Mouse (Mus musculus): ENCODE measurements around the gene Fank1. TPM values are rescaled to one million over a fixed set of nuclear protein-coding genes. Genes with fewer than 3 reads are reported as not detected.

The Fank1 gene
- total RNA-seq, 2 experiments from 2014 or later = 4.2 to 4.4 TPM

DNA sequence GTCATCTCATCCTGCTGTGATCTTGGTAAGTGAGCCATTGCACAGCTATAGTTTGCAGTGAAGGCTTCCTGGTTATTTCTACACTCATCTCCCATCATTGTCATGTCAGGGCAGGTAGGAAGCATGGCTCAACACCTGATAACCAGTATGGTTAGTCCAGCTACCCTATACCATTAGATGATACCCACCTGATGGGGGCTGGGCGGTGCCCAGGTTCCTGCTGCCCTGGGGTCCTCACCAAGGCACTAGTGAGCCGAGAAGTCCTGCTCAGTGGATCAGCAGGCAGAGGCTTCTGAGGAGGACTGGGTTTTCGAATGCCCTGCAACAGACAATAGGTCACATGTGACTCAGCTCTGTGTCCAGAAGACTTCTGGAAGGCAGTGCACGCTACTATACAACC is 113.3 kb downstream of the Fank1 start:
- no peak for DNase-seq (ENCODE audit: low spot score in 2 of 2)

GRCm38 (mm10) chr7:133891298-133891697 is 114.6 kb downstream of the Fank1 start:
- peak in 1 of 2 experiments; percentile 3 for DNase-seq (ENCODE audit: low spot score in 2 of 2)

DNA sequence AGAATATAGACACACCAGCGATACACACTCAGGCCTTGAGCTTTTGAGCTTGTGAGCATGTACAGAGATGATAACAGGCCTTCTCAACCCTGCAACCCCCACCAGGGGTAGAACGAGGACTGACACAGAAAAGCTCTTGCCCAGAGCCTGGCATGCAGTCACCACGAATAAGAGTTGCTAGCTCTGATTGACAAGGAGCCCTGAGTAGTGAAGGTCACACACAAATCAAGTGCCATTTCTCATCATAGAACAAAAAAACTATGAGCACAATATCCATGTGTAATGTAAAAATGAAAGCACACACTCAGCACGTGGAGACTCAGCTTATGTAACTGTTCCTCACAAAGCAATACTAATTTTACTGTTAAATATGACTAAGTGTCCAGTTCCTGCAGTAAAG is 115.1 kb downstream of the Fank1 start:
- no peak for DNase-seq (ENCODE audit: low spot score in 2 of 2)

DNA sequence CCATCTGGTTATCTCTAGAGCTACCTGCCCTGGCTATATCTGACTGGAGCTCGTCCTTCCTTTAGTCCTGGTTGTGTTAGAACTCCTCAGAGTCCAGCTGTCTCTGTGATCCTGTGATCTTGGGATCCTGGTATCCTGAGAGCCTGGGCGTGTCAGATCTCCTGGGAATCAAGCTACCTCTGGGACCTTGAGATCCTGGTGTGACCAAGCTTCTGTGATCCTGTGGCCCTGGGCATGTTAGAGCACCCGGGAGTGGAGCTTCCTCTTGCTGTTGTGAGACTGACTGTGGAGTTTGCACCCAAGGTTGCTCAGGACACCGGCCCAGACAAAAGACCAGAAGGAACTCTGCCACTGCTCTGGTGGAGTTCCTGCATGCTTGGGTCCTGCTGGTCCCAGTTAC is 122.7 kb downstream of the Fank1 start:
- no peak for DNase-seq (ENCODE audit: low spot score in 2 of 2)

DNA sequence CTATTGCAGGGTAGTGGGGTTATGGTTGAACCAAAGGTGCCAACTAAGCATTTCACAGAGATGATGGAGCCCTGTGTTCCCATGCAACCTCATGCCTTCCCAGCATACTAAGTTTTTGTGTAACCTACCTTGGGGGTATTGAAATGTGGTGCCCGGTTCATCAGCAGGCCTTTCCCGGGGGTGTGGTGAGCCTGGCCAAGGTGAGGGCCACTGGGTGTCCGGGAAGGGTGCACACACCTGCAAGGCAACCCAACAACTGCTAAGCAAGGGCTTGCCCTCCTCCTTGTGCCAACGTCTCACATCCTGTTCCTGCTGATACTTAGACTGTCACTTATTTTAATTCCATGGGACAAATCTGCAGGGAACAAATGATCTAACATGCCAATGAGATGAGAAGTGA is 132.3 kb downstream of the Fank1 start:
- no peak for DNase-seq (ENCODE audit: low spot score in 2 of 2)

- DNase-seq (ENCODE audit: low spot score in 2 of 2) = no peak
Observed at GRCm38 (mm10) chr7:133909833-133910375, 133.2 kb downstream of the Fank1 start.

GRCm38 (mm10) chr7:133911881-133912280 is 135.2 kb downstream of the Fank1 start:
- no peak for DNase-seq (ENCODE audit: low spot score in 2 of 2)

- DNase-seq (ENCODE audit: low spot score in 2 of 2) = no peak
Observed at GRCm38 (mm10) chr7:133916230-133916629, 139.6 kb downstream of the Fank1 start.

DNA sequence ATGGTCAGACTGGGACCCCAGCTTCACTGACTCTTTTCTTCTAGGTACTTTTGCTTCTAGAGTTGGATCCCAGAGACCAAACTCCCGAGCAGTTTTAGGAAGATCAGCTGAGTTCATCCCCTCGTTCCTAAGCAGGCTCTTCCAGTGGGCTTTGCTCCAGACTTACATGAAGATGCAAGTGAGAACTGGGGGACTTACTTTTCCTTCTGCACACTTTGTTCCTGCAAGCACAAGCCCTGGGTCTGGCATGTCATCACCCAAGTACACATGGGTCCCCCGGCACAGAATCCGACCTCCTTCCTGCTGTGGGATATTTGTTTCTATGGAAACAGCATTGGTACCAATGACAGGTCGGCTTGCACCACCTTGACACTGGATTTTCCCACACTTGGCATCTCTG is 142.6 kb downstream of the Fank1 start:
- DNase-seq (ENCODE audit: low spot score in 2 of 2) = no peak

- no peak for DNase-seq (ENCODE audit: low spot score in 2 of 2)
Observed at GRCm38 (mm10) chr7:133919918-133920317, 143.3 kb downstream of the Fank1 start.

GRCm38 (mm10) chr7:133920724-133921123 is 144.1 kb downstream of the Fank1 start:
- DNase-seq (ENCODE audit: low spot score in 2 of 2) = no peak

GRCm38 (mm10) chr7:133921291-133921690 is 144.6 kb downstream of the Fank1 start:
- DNase-seq (ENCODE audit: low spot score in 2 of 2) = no peak

- no peak for DNase-seq (ENCODE audit: low spot score in 2 of 2)
Observed at GRCm38 (mm10) chr7:133923994-133924393, 147.3 kb downstream of the Fank1 start.

DNA sequence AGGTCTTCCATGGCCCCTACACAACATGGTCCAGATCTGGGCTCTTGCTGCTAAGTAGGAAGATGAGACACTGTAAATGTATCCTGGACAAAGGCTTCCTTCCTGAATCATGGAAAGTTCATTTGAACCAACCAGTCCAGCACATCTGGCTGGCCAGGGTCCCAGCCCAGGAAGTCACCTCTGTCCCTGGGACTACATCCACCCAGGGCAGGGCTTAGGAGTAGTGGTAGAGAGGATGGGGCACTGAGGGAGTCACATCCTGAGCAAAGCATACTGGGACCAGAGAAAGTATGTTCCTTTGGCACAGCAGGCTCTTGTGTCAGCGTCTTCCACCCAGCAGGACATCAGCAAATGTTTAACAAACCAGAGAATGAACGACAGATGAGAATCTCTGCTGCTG is 149.1 kb downstream of the Fank1 start:
- DNase-seq (ENCODE audit: low spot score in 2 of 2) = no peak

GRCm38 (mm10) chr7:133928981-133929380 is 152.3 kb downstream of the Fank1 start:
- no peak for DNase-seq (ENCODE audit: low spot score in 2 of 2)

Other genes starting within 250 kb of the Fank1 start
- gene Tex36, start 174.7 kb upstream of the Fank1 start, total RNA-seq (2021) = under 1 TPM in 1 of 2 experiments, not detected in 1; 0.39 TPM
- 10 to 100 TPM; 29.9 to 35.9 TPM for gene Edrf1, start 139.3 kb upstream of the Fank1 start, total RNA-seq (2021)
- gene Mmp21, start 96.8 kb upstream of the Fank1 start, total RNA-seq (2021) = under 1 TPM in 1 of 2 experiments, not detected in 1; 0.14 TPM
- gene Bccip, start 67.5 kb upstream of the Fank1 start, total RNA-seq (2021) = 10 to 100 TPM; 58.4 to 64.9 TPM
- gene Uros, start 66.8 kb upstream of the Fank1 start, total RNA-seq (2021) = 10 to 100 TPM; 18.8 to 19.4 TPM
- 10 to 100 TPM; 62.3 to 63.7 TPM for gene Dhx32, start 5.9 kb downstream of the Fank1 start, total RNA-seq (2021)